Mouse (Mus musculus): ENCODE measurements around the gene Slc30a1.
A peak's percentile ranks its signal among the peaks of the same experiment; 100 is the strongest.

Gene Slc30a1

DNA sequence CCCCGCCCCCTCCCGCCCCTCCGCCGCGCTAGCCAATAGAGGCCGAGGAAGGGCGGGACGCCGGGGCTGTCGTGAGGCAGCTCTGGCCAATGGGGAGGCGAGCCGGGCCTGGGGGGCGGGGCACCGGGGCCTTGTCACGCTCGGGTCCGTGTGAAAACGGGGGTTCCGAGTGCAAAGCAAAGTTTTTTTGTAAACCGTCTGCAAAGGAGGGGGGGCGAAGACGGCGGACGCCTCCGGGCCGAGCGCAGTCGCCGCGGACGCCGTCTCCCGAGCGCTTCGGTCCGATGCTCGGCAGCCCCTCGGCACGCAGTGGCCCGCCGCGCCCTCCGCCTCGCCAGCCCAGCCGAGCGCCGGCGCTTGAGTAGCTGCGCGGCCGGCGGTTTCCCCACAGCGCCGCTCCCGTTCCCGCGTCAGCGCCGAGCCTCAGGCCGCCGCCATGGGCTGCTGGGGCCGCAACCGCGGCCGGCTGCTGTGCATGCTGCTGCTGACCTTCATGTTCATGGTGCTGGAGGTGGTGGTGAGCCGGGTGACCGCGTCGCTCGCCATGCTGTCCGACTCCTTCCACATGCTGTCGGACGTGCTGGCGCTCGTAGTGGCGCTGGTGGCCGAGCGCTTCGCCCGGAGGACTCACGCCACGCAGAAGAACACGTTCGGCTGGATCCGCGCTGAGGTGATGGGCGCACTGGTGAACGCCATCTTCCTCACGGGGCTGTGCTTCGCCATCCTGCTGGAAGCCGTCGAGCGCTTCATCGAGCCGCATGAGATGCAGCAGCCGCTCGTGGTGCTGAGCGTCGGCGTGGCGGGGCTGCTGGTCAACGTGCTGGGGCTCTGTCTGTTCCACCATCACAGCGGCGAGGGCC is at the start of gene Slc30a1:
Gene Slc30a1 (plus strand): TSS at position 197 of the 860 bp plus-strand sequence.
- peak; percentile 99 to 100 for DNase-seq

DNA sequence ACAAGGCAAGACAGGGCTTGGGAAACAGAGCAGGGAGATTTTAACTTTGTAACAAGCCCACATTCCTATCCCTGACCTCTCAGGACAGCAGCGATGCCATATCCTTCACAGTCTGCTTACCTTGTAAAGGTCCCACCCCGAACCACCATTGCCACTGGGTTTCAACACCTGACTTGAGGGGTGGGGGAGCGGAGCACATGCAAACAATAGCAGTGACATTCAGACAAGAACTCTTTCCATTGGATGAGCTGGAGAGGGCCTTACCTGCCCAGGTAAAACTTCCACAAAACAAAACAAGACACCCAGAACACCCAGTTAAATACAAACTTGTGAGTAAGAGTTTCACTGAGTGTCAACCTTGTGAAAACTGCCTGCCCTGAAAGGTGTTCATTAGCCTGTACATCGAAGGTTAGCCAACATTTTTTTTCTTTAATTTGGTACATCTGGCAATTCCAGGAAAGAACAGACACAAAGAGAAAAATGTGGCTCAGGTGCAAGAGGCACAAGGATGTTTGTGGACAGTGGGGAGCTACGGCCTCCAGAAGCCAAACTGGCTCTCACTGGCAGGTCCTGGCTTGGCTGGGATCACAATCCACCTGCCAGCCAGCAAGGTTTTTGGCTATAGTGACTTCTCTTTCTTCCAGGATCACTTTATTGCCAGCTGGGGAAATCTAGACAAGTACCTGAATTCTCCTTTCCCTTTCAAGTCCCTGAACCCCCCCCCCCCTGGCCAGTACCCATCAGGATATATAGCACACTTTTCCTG is 49.5 kb upstream of the Slc30a1 start:
- peak; percentile 27 to 60 for DNase-seq

DNA sequence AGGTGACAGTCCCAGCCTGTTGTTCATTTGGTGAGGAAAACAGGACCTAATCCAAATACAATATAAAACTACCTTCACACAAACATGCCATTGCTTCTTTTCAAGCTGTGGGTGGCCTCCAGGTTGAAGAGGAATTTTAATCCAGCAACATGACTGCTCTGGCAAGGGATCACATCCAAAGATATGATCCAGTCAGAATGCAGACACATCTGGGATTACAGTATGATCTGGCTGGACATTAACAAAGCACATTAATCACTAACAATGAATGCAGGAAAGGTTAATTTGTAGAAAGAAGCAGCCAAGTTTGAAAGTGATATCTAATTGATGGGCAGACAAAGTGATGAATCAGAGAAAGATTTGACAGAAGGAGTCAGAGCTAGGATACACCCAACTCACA is 48.4 kb upstream of the Slc30a1 start:
- DNase-seq = no peak

DNA sequence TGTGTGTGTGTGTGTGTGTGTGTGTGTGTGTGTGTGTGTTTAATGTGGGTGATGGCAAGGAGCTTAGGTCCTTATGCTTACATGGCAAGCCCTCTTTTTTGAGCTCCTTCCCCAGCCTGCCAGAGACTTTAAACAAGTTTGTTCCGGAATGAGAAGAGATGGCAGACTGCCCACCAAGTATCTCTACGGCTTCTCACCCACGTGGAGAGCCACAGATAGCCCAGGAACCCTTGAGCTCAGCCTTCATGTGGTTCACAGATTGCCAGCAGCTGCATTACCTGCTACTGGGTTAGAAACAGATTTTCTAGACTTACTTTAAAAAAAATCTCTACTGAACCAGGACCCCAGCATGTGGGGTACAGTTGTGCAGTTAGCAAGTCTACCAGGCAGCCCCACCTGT is 46.7 kb upstream of the Slc30a1 start:
- no peak for DNase-seq

DNA sequence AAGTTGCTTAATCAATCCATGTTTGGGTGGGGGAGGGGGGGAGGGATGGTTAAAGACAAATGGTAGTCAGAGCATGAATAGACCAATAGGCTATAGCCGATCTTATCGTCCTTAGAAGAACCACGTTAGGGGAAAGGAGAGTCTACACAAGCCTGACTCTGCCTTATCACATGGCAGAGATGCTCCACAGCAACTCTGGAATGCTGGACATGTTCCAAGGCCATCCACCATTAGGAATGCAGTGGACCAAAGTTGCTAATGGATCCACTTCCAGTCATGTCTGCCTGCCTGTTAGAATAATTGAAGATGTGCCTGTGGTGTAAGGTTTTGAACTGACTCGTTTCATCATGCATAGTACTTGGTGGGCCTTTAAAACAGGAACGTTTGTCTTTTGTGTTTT is 45.3 kb upstream of the Slc30a1 start:
- DNase-seq = no peak

DNA sequence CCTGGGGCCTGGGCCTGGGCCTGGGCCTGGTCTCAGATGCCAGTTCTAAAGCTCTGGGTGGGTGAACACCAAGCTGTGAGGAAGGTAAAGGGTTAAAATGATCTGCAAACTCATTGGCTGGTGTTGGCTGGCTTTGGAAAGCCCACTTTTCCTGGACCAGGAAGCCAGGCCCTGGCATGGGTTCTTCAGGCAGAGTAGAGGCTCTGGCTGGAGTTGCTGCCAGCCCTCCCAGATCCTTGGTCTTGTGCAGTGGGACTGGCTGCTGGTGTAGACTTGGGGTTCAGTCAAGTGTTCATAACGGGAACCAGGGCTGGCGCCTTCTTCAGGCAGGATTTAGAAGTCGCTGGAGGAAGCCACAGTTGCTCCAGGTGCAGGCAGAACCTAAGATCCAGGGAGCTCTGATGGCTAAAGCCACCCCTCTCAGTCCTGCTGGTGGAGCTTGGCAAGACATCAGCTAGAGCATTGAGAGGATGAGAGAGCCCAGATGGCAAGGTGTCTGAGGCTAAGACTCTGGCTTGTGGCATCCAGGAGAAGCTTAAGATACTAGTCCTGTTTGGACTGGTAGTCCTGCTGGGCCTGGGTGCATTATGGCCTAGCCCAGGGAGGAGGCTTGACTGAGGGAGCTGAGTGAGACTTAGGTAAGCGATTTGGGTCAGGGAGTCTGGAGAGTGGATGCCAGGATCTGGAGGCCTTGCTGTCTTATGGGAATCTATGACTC is 42.6 kb upstream of the Slc30a1 start:
- peak; percentile 50 to 51 for DNase-seq

DNA sequence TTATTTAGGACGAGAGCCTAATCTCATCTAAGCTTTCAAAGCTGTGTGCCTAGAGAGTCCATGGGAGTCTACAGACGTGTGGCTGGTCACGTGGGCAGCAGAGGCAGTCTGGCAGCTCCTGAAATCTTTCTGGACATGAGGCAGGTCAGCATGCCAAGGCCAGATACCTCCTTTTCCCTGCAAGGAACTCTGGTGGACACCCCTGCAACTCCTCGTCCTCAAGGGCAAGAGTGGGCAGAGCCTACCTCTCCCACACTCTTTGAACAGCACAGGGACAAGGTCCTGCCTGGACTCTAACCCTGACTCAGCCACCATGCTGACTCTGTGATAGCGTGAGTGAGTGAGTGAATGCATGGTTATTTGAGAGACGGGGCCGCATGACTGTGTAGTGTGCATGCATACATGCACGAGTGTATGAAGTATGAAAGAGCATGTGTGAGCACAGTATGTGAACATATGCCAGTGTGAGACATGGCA is 42.0 kb upstream of the Slc30a1 start:
- DNase-seq = peak in 1 of 2 experiments; percentile 25

DNA sequence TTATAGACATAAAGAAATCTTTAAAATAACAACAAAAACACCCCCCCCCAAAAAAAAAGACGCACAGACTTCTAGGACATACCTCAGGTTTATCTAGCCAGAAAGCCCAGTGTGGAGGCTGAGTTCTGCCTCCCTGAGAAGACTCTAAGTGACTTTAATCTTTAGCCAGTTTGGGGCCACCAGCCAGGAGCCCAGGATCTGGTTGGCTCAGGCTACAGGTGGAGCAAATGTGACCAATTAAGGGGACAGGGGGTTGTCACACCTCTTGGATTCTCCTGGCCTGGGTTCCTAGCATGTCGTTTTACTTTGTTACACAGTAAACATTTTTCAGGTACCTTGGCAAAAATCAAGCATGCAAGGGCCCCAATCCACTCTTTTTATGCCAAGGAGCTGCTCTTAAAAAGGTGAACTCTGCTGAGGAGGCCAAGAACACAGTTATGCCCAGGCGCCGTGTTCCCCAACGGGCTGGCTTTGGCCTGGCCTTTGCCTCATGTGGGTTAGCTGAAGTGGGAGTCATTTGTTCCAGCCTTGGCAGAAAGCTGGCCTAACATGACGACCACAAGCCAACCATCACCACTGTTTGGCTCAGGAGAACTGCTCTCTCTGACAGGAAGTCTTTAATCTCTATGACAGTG is 34.4 kb upstream of the Slc30a1 start:
- DNase-seq = no peak

DNA sequence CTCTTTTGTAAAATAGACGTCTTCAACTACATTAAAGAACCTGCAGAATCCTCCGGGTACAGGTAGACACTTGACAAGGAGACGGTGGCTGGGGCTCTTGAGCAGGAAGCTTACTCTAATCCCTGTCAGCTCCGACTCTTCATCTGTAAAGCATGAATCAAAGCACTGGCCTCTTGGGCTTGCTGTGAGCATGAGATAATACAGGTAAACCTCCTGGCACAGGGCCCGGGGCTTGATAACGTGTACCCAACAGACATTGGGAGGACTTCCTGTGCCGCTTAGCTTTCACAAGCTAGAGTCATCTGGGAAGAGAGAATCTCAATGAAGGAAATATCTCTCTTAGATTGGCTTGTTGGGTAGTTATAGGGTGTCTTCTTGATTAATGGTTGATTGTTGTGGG is 31.6 kb upstream of the Slc30a1 start:
- DNase-seq = no peak

DNA sequence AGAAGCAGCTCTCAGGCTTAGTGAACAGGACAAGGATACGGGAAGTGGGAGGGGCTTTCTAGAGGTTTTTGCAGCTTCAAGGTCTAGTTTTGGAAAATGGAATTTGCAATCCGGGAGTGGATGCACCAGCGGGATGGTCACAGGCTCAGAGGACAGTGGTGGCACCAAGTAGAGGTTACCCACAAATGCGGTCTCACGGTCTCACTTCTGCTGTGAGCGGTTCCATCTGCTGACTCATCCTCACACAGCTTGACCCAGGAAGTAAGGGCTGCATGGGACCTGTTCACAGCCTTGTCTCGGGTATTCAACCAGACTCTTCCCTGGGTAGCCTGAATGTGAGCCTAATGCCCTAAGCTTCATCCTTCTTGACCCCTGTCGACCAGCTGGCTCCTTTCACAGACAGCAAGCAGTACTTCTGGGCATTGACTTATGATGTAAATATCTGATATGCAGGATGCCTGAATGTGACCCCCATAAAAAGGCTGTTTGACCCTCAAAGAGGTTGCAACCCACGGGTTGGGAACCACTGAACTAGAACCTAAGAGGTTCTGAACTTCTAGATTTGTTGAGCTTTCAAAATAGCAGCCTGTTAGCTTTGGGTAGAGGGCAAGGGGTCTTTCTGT is 30.8 kb upstream of the Slc30a1 start:
- DNase-seq = no peak

DNA sequence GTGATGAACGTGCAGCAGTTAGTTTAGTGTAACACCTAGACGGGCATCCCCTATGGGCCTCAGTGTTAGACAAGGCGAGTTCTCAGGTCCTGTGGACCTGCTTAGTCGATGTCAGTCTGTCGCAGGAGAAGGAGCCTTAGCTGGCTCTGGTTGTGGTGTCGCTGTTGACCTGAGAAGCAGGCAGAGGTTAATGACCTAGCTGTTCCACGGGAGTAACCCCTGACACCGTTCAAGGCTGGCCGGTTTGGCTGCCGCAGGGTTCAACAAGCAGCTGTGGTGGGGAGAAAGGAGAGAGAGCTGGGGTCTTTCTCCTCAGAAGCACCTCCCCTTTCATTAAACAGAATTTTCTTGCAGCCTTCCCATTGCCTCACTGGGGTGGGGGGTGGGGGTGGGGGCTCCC is 28.9 kb upstream of the Slc30a1 start:
- no peak for DNase-seq

DNA sequence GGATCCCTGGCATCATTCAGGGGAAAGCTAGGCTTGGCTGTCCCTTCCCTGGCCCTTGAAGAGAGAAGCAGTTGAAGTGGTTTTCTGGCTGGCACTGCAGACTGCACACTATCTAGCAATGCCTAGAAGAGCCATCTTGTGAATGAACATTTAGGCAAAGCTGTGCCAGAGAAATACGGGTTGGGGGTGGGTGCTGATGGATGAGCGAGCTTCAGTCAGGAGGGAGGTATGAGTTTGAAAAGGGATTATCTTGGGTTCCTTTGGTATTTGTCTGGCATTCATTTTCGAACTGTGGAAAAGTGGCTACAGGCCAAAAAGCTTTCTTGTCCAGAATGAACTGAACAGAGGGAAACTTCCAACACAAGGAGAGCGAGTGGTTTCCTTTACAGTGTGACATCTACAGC is 28.0 kb upstream of the Slc30a1 start:
- no peak for DNase-seq

DNA sequence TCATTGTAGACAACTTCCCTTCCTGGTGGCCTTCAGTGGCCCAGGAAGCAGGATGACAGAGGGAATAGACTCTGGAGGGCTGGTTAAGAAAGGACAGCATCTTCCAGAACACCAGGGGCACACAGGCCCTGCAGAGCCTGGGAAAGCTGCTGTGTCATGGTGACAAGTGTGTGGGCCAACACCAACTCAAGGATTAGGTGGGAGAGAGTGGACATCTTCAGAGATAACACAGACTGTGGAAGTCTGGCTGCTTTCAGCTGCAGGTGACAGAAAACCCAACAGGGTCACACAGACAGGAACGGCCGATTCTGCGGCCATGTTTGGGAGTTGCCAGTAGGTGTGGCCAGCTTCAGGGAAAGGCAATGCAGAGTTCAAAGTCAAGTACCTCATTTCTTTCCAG is 26.3 kb upstream of the Slc30a1 start:
- DNase-seq = no peak

DNA sequence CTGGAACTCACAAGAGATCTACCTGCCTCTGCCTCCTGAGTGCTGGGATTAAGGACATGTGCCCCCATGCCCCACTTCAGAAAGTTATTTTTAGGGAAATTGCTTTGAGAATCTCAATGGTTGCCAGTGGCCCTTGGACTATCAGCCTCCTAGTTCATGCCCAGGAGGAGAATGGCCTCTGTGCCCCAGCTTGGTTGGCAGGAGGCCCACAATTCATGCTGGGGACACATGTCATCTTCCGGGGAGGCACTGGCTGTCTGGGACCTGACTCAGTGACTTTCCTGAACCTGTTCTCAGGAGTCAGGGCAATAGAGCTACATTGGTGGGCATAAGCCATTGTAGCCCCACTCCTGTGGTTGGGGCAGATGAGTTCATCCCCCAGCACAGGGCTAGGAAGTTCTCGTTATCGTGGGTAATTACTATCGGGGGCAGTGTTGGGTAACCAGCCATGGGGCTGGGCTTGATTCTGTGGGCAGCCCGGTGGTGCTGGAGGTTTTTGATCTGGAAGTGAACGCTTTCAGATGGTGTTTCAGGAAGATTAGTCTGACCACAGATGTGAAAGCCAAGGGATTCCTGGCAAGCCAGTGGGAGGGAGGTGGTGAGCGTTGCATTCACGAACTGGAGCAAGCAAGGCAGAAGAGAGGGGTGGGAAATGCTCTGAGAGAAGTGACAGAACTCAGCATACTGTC is 25.5 kb upstream of the Slc30a1 start:
- DNase-seq = peak in 1 of 2 experiments; percentile 38

DNA sequence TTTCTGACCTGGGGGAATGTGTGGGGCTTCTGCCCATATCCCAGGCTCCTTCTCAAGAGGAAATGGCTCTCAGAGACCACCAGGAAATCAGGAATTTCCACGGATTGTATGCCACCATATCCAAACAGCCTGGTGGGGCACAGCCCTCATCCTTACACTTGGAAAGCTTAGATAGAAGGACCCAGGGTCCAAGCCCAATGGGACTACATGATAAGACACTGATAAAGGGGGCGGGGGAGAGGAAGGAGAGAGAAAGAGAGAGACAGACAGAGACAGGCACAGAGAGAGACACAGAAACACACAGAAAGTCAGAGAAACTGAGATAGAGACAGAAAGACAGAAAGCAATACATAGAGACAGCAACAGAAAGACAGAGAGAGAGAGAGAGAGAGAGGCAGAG is 24.9 kb upstream of the Slc30a1 start:
- no peak for DNase-seq

DNA sequence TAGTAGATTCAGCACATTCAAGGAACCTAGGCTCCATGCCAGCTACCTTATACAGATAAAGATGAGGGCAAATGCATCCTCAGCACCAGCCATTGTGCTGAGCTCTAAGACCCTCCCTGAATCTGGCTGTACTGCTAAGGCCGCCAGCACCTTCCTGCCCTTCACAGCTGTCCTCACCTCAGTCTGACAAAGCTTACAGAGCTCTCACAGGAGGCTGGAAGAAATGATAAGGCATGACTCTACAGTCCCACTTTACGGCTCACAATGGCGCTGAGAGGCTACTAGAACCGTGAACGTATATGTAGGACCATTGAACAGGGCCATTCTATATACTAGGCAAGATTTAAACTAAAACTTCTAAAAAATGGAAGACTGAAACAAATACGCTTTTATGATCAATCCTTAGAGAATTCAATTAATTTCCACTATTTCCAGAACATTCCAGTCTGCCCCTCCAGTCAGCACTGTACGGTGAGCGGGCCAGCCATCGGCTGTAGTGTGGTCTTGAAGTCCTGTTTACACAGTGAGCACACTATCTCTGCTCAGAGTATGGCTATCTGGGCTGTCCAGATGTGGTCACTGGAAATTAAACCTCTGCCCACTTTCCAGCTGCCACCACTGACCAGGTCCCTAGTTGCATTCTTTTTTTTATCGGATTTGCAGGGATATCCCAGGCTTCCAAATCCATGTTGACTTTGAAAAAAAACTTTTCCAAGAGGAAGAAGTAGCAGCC is 23.9 kb upstream of the Slc30a1 start:
- no peak for DNase-seq

DNA sequence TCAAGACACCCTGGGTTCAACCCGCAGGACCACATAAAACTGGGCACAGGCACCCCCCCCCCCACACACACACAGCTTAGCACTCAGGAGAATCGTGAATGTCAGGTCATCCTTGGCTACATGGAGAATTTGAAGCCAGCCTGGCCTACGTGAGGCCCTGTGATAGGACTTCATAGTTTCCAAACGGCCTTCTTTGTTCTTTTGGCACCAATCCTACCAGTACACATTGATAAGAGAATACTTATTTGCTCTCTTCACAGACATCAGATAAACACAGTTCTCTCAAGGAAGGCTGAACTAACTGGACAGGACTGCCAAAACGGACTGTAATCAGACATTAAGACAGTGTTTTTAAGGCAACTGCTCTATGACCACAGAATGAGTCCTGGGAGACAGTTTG is 22.9 kb upstream of the Slc30a1 start:
- DNase-seq = no peak

DNA sequence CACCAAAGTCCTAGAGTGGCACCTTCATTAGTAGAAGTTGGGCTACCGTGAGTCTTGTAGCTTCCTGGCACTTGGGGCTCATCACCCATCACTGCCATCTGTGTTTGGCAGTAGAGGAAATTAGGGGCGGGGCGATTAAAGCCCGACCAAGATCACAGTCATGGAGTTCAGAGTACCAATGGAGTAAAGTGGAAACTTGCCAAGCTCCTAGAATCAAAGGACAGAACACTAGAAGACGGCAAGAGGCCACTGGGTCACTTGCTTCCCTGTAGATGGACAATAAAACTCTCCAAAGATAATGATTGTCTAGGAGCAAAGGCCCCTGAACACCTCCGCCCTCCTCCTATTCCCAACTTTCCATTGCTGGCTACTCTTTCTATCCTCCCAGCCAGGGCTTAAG is 14.7 kb upstream of the Slc30a1 start:
- no peak for DNase-seq

DNA sequence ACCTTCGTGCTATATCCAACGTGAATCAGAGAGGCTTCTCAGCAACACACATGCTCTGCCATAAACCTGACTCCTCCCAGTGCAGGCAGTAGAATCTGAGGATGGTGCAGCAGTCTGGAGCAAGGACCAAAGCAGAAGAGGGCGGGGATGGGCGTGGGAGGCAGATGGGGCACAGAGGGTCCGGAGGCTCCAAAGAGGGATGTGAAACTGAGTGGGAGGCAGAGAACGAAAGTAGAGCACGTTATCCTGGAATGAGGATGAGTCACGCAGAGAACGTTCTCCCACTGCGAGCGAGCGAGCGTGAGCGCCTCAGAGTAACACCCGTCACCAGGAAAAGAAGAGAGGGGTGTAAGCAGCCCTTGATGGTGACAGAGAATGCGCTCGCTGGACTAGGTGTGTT is 12.2 kb upstream of the Slc30a1 start:
- DNase-seq = no peak

DNA sequence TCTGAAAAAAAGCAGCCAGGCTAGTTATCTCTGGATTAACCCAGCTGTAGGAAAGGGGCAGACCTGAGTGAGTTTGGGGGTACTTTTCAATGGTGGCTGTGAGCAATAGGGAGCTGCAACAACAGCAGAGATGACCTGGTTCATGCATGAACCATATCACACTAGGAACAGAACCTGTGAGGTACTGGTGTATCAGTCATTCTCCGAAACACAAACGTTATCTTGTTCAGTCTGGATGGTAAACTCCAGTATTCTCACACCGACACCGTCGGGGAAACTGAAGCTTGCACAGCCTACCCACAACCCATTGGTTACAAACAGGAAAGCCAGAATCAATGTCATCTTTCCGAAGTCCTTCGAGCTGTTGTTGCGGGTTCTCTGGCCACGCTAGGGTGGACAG is 11.7 kb upstream of the Slc30a1 start:
- DNase-seq = no peak
